Mouse (Mus musculus) megakaryocyte, embryonic 14.5 days (primary cell): ENCODE results near the gene Scrn2.

Source experiments
- FLI1 ChIP-seq: IDR thresholded peaks from 2 replicates; pipeline ENCODE4 v1.6.1; 2012; ENCODE audit warnings: low read length, inconsistent platforms, mixed read lengths
- GATA1 ChIP-seq: IDR thresholded peaks from 3 replicates; pipeline ENCODE4 v1.6.1; 2012; ENCODE audit warnings: mixed read lengths, low read length, inconsistent platforms, borderline replicate concordance

GRCm38 (mm10) chr11:96991501-96991900, 38.2 kb upstream of the Scrn2 start:
- TF ChIP-seq FLI1 (no peak), GATA1 (no peak)
